Mouse (Mus musculus) hindbrain, embryonic 11.5 days (tissue): ENCODE results near the gene Ripk4. TPM values are rescaled to one million over a fixed set of nuclear protein-coding genes. Genes with fewer than 3 reads are reported as not detected.

Source experiments
- ATAC-seq: fragments of 200-750 bp; cut with Nextera tagmentation; 2 replicates; pipeline ENCODE4 v1.8.0; 2017; ENCODE audit warnings: mild to moderate bottlenecking, moderate TSS enrichment, moderate library complexity; ENCODE audit not compliant: low FRiP score
- DNase-seq: peaks from one replicate; pipeline ENCODE4 v3.0.0-alpha.2; 2015; ENCODE audit warnings: low spot score
- H3K27ac ChIP-seq: fragments of 300-500 bp; sonication (generic); 2 replicates; pipeline ENCODE4 v1.5.1; 2014; ENCODE audit warnings: mild to moderate bottlenecking, low read depth, low read length
- H3K27me3 ChIP-seq: fragments of 300-500 bp; sonication (generic); 2 replicates; pipeline ENCODE4 v1.6.1; 2014; ENCODE audit warnings: mild to moderate bottlenecking, low read length, moderate library complexity, mixed read lengths; ENCODE audit not compliant: control insufficient read depth, insufficient read depth
- H3K36me3 ChIP-seq: fragments of 300-500 bp; sonication (generic); 2 replicates; pipeline ENCODE4 v1.6.1; 2014; ENCODE audit warnings: mild to moderate bottlenecking, low read length, moderate library complexity, mixed read lengths; ENCODE audit not compliant: control insufficient read depth, insufficient read depth
- H3K4me1 ChIP-seq: fragments of 300-500 bp; sonication (generic); replicated peaks from 2 replicates; pipeline ENCODE4 v1.6.1; 2014; ENCODE audit warnings: low read length, mixed read lengths; ENCODE audit not compliant: control insufficient read depth, insufficient read depth
- H3K4me2 ChIP-seq: fragments of 300-500 bp; sonication (generic); replicated peaks from 2 replicates; pipeline ENCODE4 v1.6.1; 2014; ENCODE audit warnings: mild to moderate bottlenecking, low read depth, low read length
- H3K4me3 ChIP-seq: fragments of 300-500 bp; sonication (generic); 2 replicates; pipeline ENCODE4 v1.5.1; 2014; ENCODE audit warnings: low read depth, low read length
- H3K9ac ChIP-seq: fragments of 300-500 bp; sonication (generic); 2 replicates; pipeline ENCODE4 v1.6.1; 2014; ENCODE audit warnings: low read depth, low read length
- H3K9me3 ChIP-seq: fragments of 300-500 bp; sonication (generic); 2 replicates; pipeline ENCODE4 v1.6.1; 2016; ENCODE audit warnings: low read length; ENCODE audit not compliant: control insufficient read depth
- WGBS: fragments of 180-500 bp; shearing (Covaris S2); extraction: QIAGEN DNeasy Blood & Tissue Kit; methylation state at CpG from one replicate; pipeline ENCODE4 v1.1.7; 2014; 5-methylcytosine and 5-hydroxymethylcytosine counted together
- polyA plus RNA-seq: library from polyadenylated mRNA; unstranded; fragments of >200 nt; fragmentation: Nextera tagmentation; extraction: Ambion mirVana; gene quantifications from 2 replicates; pipeline ENCODE4 v1.2.1, GENCODE M21; 2014

The Ripk4 gene
- polyA plus RNA-seq, 1 experiment from 2014 or later, result 1.3 TPM

- ATAC-seq, result no peak
- 79% methylated on average over 8 of the region's 8 CpGs for WGBS
Measured at GRCm38 (mm10) chr16:97751884-97752283, 11.7 kb downstream of the Ripk4 start.

GRCm38 (mm10) chr16:97748421-97748820, 15.2 kb downstream of the Ripk4 start:
- no peaks in the 10 kb centered on the region for H3K36me3 ChIP-seq
- 88% methylated on average over 6 of the region's 6 CpGs for WGBS
- H3K4me3 ChIP-seq, result no peak overlapping the region
- no peaks in the 10 kb centered on the region for H3K9me3 ChIP-seq
- no peak overlapping the region for H3K4me2 ChIP-seq
- no peaks in the 10 kb centered on the region for H3K27me3 ChIP-seq
- DNase-seq, result no peak
- no peak overlapping the region for H3K27ac ChIP-seq
- H3K9ac ChIP-seq, result no peak overlapping the region
- no peak for ATAC-seq
- no peaks in the 10 kb centered on the region for H3K4me1 ChIP-seq

More at GRCm38 (mm10) chr16:97751884-97752283, 11.7 kb downstream of the Ripk4 start:
- Histone ChIP-seq H3K4me1 (no peaks in the 10 kb centered on the region), H3K4me3 (no peak overlapping the region), H3K9ac (no peak overlapping the region), H3K36me3 (no peaks in the 10 kb centered on the region), H3K27ac (no peak overlapping the region), H3K27me3 (no peaks in the 10 kb centered on the region), H3K9me3 (no peaks in the 10 kb centered on the region), H3K4me2 (no peak overlapping the region)
- no peak for DNase-seq

DNA sequence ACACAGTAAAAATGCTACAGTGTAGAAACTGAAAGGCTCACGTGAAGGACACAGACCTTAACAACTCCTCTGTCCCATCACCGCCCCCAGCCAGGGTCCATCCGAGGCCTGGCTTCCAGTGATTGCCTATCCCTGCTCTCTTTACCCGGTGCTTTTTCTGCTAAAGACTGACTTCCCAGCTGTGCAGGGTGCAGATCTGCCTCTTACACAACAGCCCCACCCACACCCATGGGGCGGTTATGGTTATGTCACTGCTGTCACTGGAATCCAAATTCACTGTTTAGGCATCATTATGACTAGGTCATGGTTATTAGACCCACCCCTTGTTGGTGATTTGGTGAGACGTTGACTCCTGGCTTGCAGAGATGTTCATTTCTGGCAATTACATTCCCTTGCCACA, 25.6 kb downstream of the Ripk4 start:
- DNase-seq (no peak), ATAC-seq (no peak)
- no peak overlapping the region for H3K9ac ChIP-seq
- no peaks in the 10 kb centered on the region for H3K36me3 ChIP-seq
- no peaks in the 10 kb centered on the region for H3K4me1 ChIP-seq
- no peak overlapping the region for H3K4me2 ChIP-seq
- no peaks in the 10 kb centered on the region for H3K9me3 ChIP-seq
- H3K27ac ChIP-seq, result no peak overlapping the region
- no peak overlapping the region for H3K4me3 ChIP-seq
- 84% methylated on average over 6 of the region's 6 CpGs for WGBS
- no peaks in the 10 kb centered on the region for H3K27me3 ChIP-seq

GRCm38 (mm10) chr16:97736562-97736961, 27.0 kb downstream of the Ripk4 start:
- H3K27ac ChIP-seq, result no peak overlapping the region
- no peak overlapping the region for H3K4me2 ChIP-seq
- no peak overlapping the region for H3K9ac ChIP-seq
- no peaks in the 10 kb centered on the region for H3K4me1 ChIP-seq
- H3K4me3 ChIP-seq, result no peak overlapping the region
- H3K27me3 ChIP-seq, result no peaks in the 10 kb centered on the region
- 87% methylated on average over 2 of the region's 2 CpGs for WGBS
- no peaks in the 10 kb centered on the region for H3K36me3 ChIP-seq
- no peak for ATAC-seq
- no peaks in the 10 kb centered on the region for H3K9me3 ChIP-seq
- DNase-seq, result no peak

DNA sequence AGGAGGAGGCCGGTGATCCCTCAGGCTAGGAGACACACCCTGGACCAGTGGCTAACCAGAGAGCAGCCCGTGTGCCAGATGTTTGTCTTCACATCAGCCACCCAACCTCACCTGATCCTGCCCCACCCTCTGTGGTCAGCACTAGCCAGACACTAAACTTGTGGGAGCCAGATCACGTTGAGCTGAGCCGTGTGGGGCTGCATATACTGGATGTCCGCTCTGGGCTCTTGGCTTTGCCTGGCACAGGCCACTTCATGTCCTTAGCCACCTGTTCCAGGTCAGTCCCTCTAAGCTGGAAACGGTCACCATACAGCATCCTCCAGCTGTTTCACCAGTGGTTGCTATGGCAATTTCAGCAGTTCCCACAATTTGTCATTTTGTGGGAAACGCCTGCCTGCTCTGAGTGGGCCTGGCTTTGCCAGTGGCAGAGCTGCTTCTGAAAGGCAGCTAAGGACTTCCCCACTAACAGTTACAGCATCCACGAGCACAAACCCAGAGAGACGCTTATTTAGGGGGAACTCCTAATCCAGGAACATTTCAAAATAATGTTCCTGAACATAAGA, 28.7 kb downstream of the Ripk4 start:
- no peak overlapping the region for H3K27ac ChIP-seq
- no peak overlapping the region for H3K4me3 ChIP-seq
- DNase-seq, result no peak
- no peaks in the 10 kb centered on the region for H3K27me3 ChIP-seq
- H3K4me1 ChIP-seq, result no peaks in the 10 kb centered on the region
- H3K36me3 ChIP-seq, result no peaks in the 10 kb centered on the region
- H3K9ac ChIP-seq, result no peak overlapping the region
- H3K4me2 ChIP-seq, result no peak overlapping the region
- no peaks in the 10 kb centered on the region for H3K9me3 ChIP-seq
- no peak for ATAC-seq
- WGBS, result 78% methylated on average over 9 of the region's 9 CpGs

DNA sequence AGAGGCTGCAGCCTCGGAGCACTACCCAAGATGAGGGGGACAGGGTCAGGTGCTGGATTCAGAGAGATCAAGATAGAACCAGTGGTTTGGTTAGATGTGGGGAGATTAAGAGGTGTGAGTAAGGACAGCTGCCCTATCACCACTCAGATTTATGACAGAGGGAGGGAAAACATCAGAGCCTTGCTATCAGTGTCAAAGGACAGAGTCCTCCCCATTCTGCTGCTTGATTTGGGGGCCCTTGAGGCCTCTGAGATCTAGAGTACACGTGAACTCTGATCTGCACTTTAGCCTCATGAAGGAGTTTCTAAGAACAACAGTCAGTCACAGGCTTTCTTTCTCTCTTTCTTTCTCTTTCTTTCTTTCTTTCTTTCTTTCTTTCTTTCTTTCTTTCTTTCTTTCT, 30.0 kb downstream of the Ripk4 start:
- WGBS, result 66% methylated on average over 2 of the region's 2 CpGs
- no peak for ATAC-seq
- no peak overlapping the region for H3K9ac ChIP-seq

GRCm38 (mm10) chr16:97730321-97730720, 33.3 kb downstream of the Ripk4 start:
- Histone ChIP-seq H3K4me1 (no peaks in the 10 kb centered on the region), H3K9ac (no peak overlapping the region), H3K27ac (no peak overlapping the region), H3K9me3 (no peaks in the 10 kb centered on the region), H3K27me3 (no peaks in the 10 kb centered on the region), H3K4me3 (no peak overlapping the region), H3K4me2 (no peak overlapping the region), H3K36me3 (no peaks in the 10 kb centered on the region)
- no peak for DNase-seq
- no peak for ATAC-seq
- WGBS, result 77% methylated on average over 1 of the region's 1 CpGs

More for the DNA sequence above, 30.0 kb downstream of the Ripk4 start:
- H3K4me3 ChIP-seq, result no peak overlapping the region
- DNase-seq, result no peak
- no peaks in the 10 kb centered on the region for H3K27me3 ChIP-seq
- no peak overlapping the region for H3K27ac ChIP-seq
- H3K9me3 ChIP-seq, result no peaks in the 10 kb centered on the region
- H3K36me3 ChIP-seq, result no peaks in the 10 kb centered on the region
- no peaks in the 10 kb centered on the region for H3K4me1 ChIP-seq
- no peak overlapping the region for H3K4me2 ChIP-seq

DNA sequence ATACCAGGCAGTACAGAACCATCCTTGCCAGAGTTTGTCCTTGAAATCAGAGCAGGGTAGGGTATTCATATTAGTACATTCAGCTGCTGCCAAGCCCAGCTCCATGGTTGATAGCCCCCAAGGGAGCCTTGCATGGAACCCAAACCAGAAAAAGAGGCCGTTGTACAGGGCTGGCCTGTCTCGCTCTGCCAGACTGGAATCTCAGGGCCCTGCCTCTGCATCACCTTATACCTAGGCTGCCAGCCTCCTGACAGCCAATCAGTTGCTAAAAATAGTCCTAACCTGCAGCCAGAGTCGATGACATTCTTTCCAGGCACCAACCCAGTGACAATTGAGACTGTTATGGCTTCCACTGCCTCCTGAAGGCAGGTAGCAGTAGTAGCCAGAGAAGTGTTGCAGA, 37.2 kb downstream of the Ripk4 start:
- no peak overlapping the region for H3K4me2 ChIP-seq
- 73% methylated on average over 3 of the region's 3 CpGs for WGBS
- H3K36me3 ChIP-seq, result no peaks in the 10 kb centered on the region
- H3K9ac ChIP-seq, result no peak overlapping the region
- H3K4me1 ChIP-seq, result no peaks in the 10 kb centered on the region
- ATAC-seq (no peak), DNase-seq (no peak)
- H3K4me3 ChIP-seq, result no peak overlapping the region
- H3K27me3 ChIP-seq, result no peaks in the 10 kb centered on the region
- H3K27ac ChIP-seq, result no peak overlapping the region
- no peaks in the 10 kb centered on the region for H3K9me3 ChIP-seq

DNA sequence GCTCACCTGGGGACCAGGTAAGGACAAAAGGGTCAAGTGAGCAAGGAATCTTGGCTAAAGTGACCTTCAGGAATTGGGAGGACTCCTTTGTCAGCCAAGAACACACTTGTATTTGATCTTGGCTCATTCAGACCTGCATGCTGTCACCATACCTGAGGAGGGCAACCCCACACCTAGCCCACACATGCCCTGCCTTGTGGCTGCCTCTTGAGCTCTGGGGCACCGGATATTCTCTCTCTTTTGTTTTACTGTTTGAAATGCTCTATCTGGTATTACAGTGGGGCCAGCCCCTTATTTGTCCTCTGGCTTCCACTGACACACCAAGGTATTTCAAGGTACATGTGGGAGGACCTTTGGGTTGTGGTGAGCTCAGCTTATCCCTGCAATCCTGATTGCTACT, 43.5 kb downstream of the Ripk4 start:
- H3K4me1 ChIP-seq, result no peaks in the 10 kb centered on the region
- H3K4me3 ChIP-seq, result no peak overlapping the region
- DNase-seq (no peak), ATAC-seq (no peak)
- H3K36me3 ChIP-seq, result no peaks in the 10 kb centered on the region
- H3K4me2 ChIP-seq, result no peak overlapping the region
- no peaks in the 10 kb centered on the region for H3K27me3 ChIP-seq
- 86% methylated on average over 1 of the region's 1 CpGs for WGBS
- H3K9me3 ChIP-seq, result no peaks in the 10 kb centered on the region
- no peak overlapping the region for H3K9ac ChIP-seq
- H3K27ac ChIP-seq, result no peak overlapping the region
